Mouse (Mus musculus): ENCODE data around the gene Hmg20b.

GRCm38 (mm10) chr10:81318589-81319329 lies 31.5 kb downstream of the Hmg20b start:
- TF ChIP-seq POLR2A (IDR thresholded peaks at IDR 0.05; ENCODE audit: borderline replicate concordance, insufficient read depth, low read length): no peak
- TF ChIP-seq CTCF (IDR thresholded peaks at IDR 0.05; ENCODE audit: borderline replicate concordance, insufficient read depth, low read depth, low read length): no peak

Data from cerebellum, adult 2 months (tissue).